Mouse (Mus musculus) stomach, postnatal 0 days (tissue): ENCODE results near the gene Cox4i1.

Source experiments
- CTCF ChIP-seq: IDR thresholded peaks from 2 replicates; pipeline ENCODE4 v1.5.1; 2016; ENCODE audit warnings: antibody characterized with exemption, low read depth, mild to moderate bottlenecking, moderate library complexity
- EP300 ChIP-seq: optimal IDR thresholded peaks from 2 replicates; pipeline ENCODE3; 2016; ENCODE audit warnings: antibody characterized with exemption

- no peak for TF ChIP-seq CTCF
- TF ChIP-seq EP300 = no peak
Measured at GRCm38 (mm10) chr8:120630848-120631247, 37.2 kb upstream of the Cox4i1 start.
